Mouse (Mus musculus): Measurements from ENCODE around the gene Tnfaip1.

GRCm38 (mm10) chr11:78521880-78522279 is 14.3 kb downstream of the Tnfaip1 start:
- TF ChIP-seq CTCF (IDR thresholded peaks at IDR 0.05; ENCODE audit: extremely low read depth, insufficient read depth, insufficient read length, insufficient replicate concordance) (no peak), POLR2A (IDR thresholded peaks at IDR 0.05; ENCODE audit: low read depth, low read length) (no peak)
